Mouse (Mus musculus) adrenal gland (tissue): ENCODE measurements around the gene Man1c1.

ENCODE experiments used
- intact Hi-C: fragments of 180-260 bp; cut with DNase I; formaldehyde crosslinking; loops from one replicate; pipeline ENCODE4 v1.15.1; 2025

Gene Man1c1

DNA sequence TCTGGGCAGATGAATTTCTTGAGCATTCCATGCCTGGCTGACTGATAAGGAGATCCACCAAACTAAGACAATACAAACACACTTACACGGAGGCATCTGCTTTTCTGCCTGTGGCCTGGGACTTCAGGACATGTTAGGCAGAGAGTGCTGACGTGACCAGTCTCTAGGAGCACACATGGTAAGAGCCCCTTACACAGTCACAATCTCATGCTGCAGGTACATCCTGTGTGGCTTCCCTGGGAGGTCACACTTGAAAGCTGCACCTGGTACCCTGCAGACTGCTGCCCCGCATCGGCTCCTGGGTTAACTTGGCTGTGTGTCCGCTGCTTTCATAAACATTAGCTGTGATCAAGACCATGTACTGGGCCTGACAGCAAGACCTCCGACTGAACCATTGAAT is 59.7 kb downstream of the Man1c1 start:
- intact Hi-C loops = no loop called here

DNA sequence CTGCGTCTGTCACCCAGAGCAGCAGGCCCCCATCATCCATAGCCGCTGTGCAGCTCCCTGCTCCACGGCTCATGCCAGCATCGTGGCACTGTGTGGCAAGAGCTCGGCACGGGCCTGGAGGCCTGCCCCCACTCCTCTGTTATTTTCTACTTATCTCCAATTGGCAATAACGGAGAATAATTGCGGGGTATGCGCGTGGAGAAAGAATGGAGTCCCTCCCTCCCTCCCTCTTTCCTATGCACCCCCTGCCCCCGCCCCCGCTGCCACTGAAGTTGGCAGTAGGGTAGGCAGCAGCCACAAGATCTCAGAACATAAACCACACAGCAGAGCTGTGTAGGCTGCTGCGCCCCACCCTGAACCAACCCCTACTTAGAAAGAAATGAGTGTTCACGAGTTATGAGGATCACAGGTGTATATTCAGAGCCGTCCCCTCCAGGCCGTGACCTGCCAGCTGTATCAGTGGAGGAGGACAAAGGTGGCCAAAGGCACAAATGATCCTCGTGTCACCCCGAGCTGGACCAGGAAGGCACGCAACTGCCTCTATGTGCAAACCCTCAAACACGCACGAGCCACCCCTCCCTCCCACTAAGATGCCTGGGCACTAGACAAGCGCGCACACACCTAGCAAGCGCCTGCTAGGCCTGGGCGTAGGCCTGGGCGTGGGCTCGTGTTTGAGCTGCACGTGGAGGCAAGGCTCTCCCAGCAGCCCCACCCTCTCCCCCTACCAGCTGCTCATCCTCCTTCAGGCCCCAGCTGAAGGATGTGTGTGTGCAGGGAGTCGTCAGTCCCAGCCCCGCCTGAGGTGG is 62.2 kb downstream of the Man1c1 start:
- intact Hi-C loops = no loop called here

DNA sequence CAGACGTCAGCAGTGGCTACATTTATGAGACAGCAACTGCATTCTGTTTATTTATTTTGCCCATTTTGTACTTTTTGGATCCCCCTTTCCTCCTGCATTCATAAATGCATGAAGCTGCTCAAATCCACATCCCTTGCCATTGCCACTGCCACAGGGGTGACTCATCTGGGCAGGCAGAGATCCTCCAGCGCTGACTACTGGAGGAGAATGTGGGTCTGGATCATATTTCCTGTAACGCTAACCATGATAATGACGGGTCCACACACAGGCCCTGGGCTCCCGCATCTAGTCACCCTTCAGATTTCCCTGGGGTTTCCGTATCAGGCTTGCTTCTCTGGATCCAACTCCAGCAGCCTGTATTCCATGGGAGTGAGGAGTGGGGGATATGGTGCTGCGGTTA is 64.8 kb downstream of the Man1c1 start:
- intact Hi-C loops = loop anchor here (5.0 kb wide), 1 partner anchor 63 kb away; the partner anchor contains the start of gene Man1c1

DNA sequence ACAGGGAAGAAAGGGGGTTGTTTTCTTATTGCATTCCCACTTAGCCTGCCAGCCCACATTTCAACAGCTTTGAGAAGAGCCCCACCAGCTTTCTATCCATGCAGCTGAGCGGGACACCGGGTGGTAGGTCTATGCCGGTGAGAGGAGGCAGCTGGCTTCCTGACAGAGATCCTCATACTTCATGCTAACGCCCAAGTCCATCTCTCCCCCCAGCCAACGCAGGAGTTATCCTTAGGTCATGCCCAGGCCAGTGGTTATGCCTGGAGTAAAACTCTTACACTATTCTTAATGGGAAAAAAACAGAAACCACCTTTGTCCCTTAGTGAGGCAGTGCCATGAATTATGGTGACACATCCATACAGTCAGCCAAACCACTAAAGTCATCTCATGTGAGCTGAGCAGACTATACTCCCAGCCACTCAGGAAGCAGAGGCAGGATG is 66.0 kb downstream of the Man1c1 start:
- intact Hi-C loops = loop anchor here (5.0 kb wide), 1 partner anchor 64 kb away; the partner anchor contains the start of gene Man1c1

DNA sequence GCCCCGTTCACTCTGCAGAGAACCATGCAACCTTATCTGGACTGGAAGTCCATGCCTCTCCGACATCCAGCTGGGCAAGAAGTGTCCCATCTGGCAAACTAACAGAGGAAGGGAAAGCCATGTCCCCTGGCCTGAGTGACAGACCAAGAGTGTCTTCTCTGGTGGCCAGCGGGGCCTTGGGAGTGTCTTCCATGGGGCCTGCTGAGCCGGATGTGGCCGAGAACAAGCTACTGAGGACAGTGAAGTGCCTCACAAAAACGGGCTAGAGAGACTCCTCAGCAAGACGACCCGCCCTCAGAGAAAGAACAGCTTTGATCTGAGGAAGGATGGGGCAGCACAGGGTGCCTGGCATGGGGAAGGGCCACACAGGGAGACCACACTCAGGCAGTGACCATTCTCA is 67.7 kb downstream of the Man1c1 start:
- intact Hi-C loops = loop anchor here (5.0 kb wide), 1 partner anchor 66 kb away; the partner anchor contains the start of gene Man1c1

DNA sequence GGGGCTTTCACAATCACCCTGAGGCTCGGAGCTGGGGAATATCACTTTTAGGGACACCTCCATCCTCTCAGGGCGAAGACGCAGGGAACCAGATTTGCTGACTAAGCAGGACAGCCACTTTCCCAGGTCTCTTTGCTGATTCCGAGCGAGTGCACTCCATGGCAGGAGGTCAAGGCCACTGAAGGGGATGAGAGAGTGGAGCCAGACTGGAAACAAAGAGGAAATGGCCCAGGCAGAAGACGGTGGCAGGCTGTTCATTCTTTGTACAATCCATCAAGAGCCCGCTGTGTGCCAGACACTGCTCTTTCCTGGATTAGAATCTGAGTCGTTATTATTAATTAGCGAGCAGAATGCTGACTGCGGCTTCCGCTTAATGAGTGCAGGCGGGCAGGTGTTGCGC is 70.1 kb downstream of the Man1c1 start:
- intact Hi-C loops = no loop called here

DNA sequence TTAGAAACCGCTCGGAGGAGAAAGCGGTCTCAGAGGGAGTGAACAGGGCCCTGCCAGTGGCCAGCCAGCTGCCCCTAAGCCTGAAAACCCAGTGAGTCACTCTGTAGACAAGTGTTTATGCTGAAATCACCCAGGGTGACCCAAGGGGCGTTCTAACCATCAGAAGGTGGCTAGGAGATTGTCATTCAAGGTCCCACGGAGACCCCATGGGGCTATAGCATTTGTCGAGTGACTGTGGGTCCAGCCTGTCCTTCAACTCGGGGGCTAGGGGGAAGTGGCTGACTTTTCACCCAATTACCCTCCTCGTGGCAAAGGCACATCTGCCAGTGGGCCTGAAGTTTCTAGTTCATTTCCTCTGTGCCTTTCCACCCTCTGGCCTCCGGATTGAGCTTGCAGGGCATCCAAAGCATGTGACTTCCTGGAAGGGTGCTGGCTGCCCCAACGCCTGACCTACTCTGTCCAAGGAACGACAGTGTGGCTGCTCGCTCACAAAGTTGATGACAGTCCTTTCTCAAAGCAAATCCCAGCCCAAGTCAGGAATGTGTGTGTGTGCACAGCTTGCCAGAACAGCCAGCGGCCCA is 71.9 kb downstream of the Man1c1 start:
- intact Hi-C loops = no loop called here

DNA sequence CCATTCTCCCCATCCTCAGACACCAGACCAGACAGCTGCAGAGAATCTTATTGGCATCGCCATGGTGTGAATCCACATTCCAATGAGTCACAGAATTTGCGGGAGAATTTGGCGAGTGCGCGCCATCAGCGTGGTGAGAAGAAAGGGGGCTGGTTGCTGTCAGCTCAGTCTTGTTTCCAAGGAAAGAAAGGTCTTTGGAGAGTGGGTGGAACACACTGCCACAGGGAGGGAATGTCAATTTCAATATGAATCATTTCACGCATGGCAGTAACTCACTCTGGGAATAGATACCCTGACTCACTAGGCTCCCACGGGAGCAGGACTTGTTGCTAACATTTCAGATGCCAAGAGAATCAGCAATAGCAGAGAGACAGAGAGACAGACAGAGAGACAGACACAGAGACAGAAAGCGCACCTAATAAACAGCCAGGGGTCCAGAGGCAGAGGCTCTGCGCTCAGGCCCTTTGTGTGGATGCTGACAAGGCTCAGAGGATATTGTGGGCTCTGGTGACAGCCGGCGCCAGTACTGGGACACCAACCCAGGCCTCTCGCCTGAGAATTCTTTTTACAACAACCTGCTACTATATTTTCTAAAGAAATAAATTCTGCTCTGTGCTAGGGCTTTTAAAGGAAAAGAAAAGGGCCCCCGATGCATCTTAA is 72.5 kb downstream of the Man1c1 start:
- intact Hi-C loops = no loop called here

DNA sequence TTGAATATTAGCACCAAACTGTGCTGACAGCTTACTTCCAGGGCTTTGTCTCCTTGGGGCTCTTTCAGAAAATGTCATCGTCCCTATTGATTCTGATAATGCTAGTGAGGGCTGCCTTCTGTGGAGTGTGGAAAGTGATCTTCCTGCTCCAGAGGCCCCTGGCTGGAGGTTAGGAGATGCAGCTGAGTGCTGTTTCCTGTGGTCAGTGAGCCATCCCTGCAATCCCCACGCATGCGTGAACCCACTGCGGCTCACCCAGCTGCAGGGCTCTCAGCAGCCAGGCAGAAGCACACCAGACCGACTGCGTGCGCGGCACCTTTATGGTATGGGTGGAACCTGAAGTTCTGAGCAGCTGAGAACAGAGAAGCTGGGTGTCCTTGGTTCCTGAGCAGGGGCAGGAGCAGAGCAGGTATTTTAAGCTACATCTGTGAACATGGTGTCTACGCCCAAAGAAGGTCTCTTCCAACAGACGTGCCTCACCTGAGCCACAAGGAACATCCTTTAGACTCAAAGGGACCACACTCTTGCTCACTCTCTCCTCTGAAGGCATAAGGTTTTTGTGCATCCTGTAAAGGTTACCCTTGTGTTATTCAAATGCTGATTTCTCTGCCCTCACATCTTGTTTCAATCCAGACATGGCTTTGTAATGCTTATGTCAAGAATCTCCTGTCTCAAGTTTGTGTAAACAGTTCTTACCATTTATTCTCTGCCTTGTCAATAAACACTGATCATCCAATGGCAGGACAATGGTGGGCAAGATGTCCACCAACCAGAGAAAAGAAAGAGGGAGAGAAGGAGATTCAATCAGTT is 75.3 kb downstream of the Man1c1 start:
- intact Hi-C loops = no loop called here

DNA sequence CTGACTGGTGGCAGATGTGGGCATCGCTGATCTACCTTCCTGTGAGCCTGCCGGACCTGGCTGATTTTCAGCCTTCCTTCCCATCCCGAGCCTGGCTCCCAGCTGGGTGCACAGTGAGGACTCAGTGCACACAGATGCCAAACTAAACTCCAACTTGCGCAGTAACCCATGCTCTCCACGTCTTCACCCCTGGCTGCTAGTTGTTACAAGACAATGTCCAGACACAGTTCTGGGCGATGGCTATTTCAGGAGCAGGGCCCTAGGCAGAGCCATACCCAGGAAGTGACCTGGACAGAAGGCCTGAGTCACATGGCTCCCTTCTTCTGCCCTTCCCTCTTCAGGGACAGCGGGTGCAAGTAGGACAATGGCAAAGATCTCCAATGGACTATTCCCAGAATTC is 76.0 kb downstream of the Man1c1 start:
- intact Hi-C loops = no loop called here

DNA sequence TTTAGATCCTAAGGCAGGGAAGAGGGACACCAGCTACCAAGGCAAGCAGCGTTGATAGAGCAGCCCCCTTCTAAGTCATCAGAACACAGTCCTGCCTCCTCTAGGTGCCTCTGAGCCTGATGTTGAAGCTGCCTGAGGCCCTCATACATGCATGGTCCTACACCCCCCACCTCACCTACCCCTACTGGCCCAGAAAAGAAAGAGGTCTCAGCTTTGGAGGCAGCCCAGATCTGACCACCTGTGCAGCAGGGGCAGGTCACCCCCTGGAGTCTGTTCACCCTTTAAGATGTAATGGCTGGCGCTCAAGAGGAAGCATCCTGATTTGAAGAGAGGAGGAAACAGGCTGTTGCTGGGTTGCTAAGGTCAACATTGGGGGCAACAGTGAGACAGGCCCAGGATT is 77.2 kb downstream of the Man1c1 start:
- intact Hi-C loops = no loop called here

DNA sequence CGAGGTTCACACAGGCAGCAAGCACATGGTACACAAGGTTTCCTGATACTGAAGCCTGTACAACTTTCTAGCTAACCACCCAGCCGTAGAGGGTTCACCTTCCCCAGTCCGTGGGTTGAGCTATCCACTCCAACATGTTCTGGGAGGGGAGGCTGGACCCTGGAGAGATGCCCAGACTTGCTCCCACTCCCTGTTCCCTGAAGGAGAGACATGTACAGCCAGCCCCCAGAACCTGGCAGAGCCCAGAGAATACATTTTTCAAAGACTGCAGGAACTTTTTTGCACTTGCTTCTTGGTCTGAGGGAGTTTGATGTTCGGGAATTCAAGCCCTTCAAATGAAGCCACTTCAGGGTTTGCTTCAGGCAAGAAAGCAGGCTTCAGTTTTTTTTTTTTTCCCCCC is 77.7 kb downstream of the Man1c1 start:
- intact Hi-C loops = no loop called here

DNA sequence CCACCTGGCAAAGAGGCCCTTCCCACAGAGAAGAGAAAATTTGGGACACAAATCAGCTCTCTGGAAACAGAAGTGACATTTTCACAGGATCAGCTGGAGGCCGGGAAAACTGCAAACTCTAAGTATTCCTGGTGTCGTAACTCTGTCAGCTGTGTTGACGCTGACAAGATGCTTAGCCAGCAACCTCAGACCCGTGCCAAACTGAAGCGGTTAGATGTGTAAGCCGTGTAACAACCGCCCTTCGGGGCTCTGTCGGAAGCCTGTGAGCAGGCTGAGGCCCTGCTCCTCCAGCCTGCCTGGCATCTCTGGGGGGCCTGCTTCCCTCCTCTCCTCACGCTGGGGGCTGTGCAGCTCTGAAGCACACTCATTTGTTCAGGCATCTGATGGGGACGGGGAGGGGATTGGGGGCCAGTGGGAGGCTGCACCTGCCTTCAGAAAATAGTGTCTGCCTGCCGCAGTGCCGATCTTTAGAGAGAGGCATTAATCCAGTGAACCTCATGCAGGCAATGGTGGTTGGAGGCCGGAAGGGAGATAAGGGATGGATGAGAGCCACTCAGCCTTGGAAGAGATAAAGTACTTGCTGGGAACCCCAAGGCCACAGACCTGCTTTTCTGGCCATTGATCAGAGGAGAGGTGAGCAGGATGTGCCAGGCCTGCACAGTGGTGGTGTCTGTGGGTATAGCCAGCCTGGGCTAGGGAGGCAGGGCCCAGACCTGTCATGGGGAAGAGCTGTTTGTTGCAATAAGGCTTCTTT is 79.8 kb downstream of the Man1c1 start:
- intact Hi-C loops = no loop called here

DNA sequence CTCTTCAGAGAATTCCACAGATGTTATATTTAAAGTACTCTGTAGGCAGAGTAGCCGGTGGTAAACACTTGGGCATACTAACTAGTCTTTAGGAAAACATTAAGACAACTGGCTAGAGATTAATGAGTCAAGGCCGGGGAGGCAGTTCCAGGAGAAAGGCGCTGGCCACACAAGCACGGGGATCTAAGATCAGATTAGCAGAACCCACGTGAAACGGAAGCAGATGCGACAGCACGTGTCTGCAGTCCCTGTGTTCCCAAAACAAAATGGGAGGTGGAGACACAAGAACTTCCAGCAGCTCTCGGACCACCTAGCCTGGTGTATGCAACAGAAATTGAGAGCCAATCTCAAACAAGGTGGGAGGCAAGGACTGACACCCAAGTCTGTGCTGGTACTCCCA is 82.4 kb downstream of the Man1c1 start:
- intact Hi-C loops = no loop called here

DNA sequence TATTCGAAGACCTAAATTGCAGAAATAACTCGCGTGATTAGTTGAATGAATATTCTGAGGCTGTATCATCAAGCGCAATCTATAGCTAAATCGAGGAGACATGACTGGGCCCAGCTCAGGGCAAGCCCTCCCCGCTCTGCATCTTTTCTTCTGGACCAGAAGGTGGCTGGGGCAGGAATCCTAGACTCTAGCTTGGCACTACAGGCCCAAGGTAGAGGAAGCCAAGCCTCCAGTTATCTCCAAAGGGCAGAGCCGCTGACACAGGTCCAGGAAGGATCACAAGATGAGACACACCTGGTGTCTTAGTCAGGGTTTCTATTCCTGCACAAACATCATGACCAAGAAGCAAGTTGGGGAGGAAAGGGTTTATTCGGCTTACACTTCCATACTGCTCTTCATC is 83.8 kb downstream of the Man1c1 start:
- intact Hi-C loops = no loop called here

DNA sequence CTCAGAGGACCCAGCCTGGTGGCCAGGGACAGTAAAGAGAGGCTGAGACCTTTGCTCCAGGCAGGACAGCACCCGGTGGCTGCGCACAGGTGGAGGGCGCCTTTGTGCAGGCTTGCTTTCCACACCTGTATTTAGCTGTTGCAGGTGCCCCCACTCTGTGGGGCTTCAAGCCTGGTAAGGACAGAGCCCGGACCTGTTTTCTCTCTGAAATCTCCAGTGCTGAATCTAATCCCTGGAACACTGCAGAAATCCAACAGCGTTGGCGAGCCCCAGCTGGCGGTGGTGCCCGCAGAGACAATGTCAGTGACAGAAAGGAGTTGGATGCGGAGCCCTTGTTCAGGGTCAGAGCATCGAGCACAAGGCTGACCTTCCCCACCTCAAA is 84.6 kb downstream of the Man1c1 start:
- intact Hi-C loops = no loop called here

DNA sequence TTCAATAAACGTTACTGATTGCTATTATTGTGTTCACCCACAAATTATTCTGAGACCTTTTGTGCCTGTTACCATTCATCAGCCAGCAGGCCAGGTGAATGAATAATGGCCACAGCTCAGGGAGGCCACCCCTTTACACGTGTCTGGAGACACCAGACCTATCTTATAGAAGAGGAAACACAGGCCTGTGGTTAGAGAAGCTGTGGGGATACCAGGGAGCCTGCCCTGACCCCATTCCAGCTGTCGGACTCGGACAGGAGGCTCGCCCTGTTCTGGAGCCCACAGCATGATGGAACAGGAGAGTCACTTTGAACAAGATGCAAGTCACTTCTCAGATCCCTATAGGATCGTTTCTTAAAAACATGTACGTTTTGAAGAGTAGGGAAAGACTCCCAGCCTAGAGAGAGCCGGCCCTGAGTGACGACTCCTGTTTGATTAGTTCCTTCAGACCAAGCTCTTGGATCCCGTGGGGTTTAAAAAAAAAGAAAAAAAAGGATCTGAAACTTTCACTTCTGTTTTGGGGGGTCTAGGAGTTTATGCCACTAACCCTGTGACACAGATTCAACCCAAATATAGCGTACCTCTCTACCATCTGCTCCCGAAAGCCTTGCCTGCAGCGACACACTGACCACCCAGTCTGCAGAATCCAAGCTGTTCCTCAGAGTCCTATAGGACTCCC is 85.1 kb downstream of the Man1c1 start:
- intact Hi-C loops = no loop called here

DNA sequence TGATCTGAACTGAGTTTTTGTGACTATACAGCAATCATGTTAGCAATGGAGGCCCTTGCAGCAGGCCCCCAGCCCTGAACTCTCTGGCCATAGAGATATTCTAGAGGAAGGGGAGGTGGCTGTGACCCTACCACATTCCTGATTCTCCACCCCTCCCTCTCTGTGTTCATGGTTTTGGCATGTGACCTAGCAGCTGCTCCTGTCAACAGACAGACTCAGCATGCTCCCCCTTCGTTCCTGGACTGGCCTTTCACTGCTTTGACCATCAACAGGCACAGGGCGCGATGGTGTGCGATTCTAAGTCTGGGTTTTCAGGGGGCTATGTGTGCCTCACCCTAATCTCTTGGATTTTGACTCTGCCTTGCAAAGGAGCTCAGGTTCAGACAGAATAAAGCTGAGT is 86.3 kb downstream of the Man1c1 start:
- intact Hi-C loops = no loop called here

DNA sequence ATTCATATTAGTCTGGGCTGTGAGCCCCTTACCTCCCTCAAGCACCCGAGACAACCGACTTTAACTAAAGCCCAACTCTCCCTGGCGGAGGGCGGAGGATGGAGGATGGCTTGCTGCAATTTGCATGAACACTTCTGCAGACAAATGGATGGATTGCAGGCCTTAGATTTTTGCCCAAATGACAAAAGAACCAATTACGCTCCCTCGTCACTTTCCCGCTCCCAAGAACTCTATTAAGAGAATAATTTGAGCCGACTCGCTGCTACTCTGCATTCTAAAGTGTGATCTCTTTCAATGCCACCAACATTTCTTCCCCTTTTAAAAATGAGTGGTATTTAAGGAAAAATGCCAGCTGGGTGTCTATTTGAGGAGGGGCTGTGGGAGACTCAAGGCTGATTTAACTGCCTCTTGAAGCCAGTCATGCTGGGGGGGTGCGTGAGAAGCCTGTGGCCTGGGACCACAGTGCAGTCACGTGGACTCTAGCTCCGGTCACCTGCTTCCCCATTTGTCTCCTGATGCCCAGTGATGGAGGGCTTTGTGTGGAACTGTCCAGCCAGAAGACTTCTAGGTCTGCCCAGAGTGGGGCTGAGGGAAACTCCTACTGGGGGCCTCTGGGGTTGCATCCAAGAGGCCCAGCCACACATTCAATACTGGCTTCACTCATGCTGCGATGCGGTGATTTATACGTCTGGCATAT is 88.0 kb downstream of the Man1c1 start:
- intact Hi-C loops = no loop called here
